Mouse (Mus musculus): ENCODE data around the gene Atp5s. TPM values are rescaled to one million over a fixed set of nuclear protein-coding genes. Genes with fewer than 3 reads are reported as not detected.

Atp5s gene
- polyA plus RNA-seq, 1 experiment from 2014 or later, result 26.1 TPM

DNA sequence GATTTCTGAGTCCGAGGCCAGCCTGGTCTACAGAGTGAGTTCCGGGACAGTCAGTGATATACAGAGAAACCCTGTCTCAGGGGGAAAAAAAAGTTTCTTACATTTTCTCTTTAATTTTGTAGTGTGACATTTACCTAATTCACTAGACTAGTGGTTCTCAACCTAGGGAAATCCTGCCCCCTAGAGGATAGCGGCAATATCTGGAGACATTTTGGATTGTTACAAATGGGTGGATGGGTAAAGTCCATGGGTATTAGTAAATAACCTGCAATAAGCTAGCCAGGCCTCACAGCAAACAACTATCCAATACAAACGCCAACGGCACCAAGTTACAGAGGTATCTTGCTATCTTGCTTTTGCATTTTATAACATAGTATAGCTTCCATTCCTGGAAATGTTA, 28.0 kb upstream of the Atp5s start:
- H3K9me3 ChIP-seq, result no peaks in the 10 kb centered on the region
- H3K27me3 ChIP-seq, result no peaks in the 10 kb centered on the region
- H3K36me3 ChIP-seq, result peaks cover 6% of the 10 kb centered on the region
- WGBS, result 83% methylated on average over 5 of the region's 5 CpGs
- H3K9ac ChIP-seq, result no peak overlapping the region
- no peak overlapping the region for H3K4me2 ChIP-seq
- ATAC-seq (ENCODE audit: low FRiP score), result no peak
- no peak overlapping the region for H3K4me3 ChIP-seq
- no peak overlapping the region for H3K27ac ChIP-seq
- H3K4me1 ChIP-seq (replicated peaks), result no peaks in the 10 kb centered on the region

DNA sequence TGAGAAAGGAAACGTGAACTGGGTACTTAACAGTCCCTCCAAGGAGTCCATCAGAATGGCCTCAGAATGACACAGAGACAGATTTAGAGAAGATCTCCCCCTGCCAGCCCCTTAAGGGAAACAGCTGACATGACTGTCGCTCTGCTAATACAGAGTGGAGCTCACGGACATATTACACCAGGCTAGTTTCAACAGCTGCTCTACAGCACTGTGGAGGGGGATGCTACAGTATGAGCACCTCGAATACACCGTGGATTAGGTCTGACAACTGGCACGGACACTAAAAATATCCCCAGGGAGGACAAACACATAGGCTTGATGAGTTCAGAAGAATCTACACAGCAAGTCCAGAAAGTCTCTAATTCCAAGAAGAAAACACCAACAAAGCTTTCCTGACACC, 26.4 kb upstream of the Atp5s start:
- H3K27ac ChIP-seq, result no peak overlapping the region
- no peaks in the 10 kb centered on the region for H3K9me3 ChIP-seq
- WGBS, result 84% methylated on average over 6 of the region's 6 CpGs
- ATAC-seq (ENCODE audit: low FRiP score), result no peak
- no peak overlapping the region for H3K9ac ChIP-seq
- no peaks in the 10 kb centered on the region for H3K27me3 ChIP-seq
- H3K4me2 ChIP-seq, result no peak overlapping the region
- no peaks in the 10 kb centered on the region for H3K4me1 ChIP-seq (replicated peaks)
- H3K4me3 ChIP-seq, result no peak overlapping the region
- peaks cover 10% of the 10 kb centered on the region for H3K36me3 ChIP-seq

DNA sequence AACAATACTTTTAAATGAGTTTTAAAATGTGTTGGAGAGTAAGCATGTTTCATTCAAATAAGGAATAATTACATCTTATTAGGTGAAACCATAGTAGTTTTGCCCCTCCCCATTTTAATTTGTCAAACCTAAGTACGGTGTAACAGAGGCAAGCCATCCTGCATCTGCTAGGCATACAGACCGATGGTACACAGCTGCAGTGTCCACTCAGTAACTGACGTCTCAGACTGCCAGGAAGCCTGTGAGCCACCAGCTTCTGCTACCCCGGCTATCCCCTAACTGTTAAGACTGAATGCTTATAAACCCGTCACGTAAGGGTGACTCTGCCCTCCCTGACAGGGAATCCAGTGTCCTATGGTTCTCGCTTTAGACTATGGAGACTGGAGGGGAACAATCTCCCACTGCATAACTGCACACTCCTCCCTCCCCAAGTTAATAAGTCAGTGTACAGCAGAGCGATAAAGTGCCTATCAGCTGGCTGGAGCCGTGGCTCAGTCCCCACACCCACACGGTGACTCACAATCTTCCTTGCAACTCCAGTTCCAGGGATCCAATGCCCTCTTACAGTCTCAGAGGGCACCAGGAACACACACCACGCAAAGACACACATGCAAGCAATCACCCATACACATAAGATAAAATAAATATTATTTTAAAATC, 19.8 kb upstream of the Atp5s start:
- H3K9me3 ChIP-seq, result no peaks in the 10 kb centered on the region
- no peak overlapping the region for H3K9ac ChIP-seq
- no peak overlapping the region for H3K4me3 ChIP-seq
- ATAC-seq (ENCODE audit: low FRiP score), result no peak
- no peaks in the 10 kb centered on the region for H3K27me3 ChIP-seq
- no peaks in the 10 kb centered on the region for H3K4me1 ChIP-seq (replicated peaks)
- no peak overlapping the region for H3K27ac ChIP-seq
- peaks cover 13% of the 10 kb centered on the region for H3K36me3 ChIP-seq
- WGBS, result 91% methylated on average over 11 of the region's 11 CpGs
- no peak overlapping the region for H3K4me2 ChIP-seq

DNA sequence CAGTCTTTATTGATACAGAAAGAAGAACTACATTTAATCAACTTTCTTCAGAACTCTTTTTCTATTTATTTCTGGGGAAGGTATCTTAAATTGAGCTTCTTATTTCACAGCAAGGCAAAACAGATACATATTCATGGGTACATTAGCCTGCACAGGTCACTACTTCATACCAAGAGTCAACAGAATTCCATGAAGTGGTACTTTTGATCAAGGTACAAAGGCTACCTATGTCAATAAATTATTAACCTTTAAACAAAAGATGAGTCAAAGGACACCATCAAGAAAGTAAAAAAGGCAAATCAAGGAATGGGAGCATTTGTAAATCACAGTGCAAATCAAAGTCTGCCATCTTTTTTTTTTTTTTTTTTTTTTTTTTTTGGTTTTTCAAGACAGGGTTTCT, 11.1 kb upstream of the Atp5s start:
- Histone ChIP-seq H3K4me2 (no peak overlapping the region), H3K27ac (no peak overlapping the region), H3K9ac (no peak overlapping the region), H3K9me3 (no peaks in the 10 kb centered on the region), H3K4me3 (no peak overlapping the region), H3K27me3 (no peaks in the 10 kb centered on the region), H3K36me3 (peaks cover 24% of the 10 kb centered on the region), H3K4me1 (replicated peaks) (no peaks in the 10 kb centered on the region)
- ATAC-seq (ENCODE audit: low FRiP score), result no peak

DNA sequence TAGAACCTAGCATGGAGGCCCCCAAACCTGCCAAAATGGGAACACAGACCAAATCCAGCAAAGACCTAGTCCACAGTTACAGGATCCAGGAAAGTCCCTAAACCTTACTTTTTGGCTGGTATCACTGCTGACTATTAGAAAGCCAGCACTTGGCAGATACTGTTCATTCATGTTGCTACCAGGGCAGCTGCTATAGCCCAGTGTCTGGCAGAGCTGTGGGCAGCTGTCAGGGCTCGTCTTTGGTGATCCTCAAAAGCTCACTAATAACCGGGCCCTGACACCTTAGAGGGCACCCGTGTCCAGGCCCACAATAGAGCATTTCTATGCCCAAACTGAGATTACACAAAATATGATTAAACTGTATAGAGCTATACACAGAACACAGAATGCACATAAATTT, 1.9 kb upstream of the Atp5s start:
- no peak overlapping the region for H3K4me2 ChIP-seq
- peaks cover 18% of the 10 kb centered on the region for H3K4me1 ChIP-seq (replicated peaks)
- 88% methylated on average over 3 of the region's 3 CpGs for WGBS
- H3K27me3 ChIP-seq, result no peaks in the 10 kb centered on the region
- peaks cover 29% of the 10 kb centered on the region for H3K36me3 ChIP-seq
- H3K9ac ChIP-seq, result no peak overlapping the region
- no peak overlapping the region for H3K4me3 ChIP-seq
- no peak for ATAC-seq (ENCODE audit: low FRiP score)
- peaks cover 14% of the 10 kb centered on the region; the same call in 1 of the 2 replicates for H3K9me3 ChIP-seq
- H3K27ac ChIP-seq, result no peak overlapping the region

DNA sequence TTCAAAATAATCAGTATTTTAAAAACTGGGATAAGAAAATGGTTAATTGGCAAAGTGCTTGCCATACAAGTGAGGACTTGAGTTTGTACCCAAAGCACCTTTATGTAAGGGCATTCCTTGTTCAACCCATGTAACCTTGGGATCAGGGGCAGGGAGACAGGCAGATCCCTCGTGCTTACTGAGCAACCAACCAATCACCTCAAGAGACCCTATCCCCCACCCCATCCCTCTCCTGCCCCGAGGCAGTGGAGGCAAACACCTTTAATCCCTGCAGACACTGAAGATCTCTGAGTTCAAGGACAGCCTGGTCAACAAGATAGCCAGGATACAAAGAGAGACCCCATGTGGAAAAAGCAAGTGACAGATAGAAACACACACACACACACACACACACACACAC, 1.4 kb upstream of the Atp5s start:
- Histone ChIP-seq H3K36me3 (peaks cover 24% of the 10 kb centered on the region), H3K27me3 (no peaks in the 10 kb centered on the region), H3K4me2 (peak overlapping the region; percentile 84), H3K27ac (no peak overlapping the region), H3K9me3 (peaks cover 14% of the 10 kb centered on the region; the same call in 1 of the 2 replicates), H3K4me3 (no peak overlapping the region), H3K9ac (0 out of 2 replicates have a peak overlapping the region, but pooled peaks have one; percentile 78), H3K4me1 (replicated peaks) (peaks cover 18% of the 10 kb centered on the region)
- no peak for ATAC-seq (ENCODE audit: low FRiP score)
- 72% methylated on average over 2 of the region's 2 CpGs for WGBS

DNA sequence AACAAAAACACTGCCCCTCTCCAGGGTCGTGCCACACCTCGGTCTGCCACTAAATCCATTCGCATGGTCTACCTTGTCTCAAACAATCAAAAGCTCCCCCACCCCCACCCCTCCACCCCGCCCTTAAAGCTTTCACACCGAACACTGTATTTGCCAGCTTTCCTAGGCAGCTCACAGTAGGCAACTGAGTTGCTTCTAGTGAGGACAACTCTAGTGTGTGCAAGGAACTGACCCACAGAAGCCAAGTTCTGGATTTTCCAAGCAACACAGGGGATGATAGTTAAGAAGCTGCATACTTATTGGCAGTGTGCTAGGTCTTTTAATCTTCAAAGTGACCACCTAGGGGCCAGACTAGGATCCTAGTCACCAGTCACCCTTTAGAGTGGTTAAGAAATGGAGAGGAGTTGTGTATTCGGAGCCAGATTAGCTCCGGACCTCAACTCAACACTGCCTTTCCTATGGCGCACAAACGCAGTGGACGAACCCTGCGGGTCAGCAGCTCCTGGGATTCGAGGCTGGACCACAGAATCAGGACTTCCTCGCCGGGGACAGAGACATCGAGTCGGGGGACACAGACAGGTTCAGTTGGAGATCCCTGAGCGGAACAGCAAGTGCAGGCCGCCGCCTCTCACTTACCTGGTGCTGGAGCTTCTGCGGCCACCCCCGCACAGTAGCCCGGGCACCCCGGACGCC, 586 bp upstream of the Atp5s start:
- Histone ChIP-seq H3K36me3 (peaks cover 17% of the 10 kb centered on the region), H3K27me3 (no peaks in the 10 kb centered on the region), H3K27ac (peak overlapping the region; percentile 89), H3K9me3 (peaks cover 11% of the 10 kb centered on the region; the same call in 1 of the 2 replicates), H3K4me3 (peak overlapping the region; percentile 74), H3K4me2 (peak overlapping the region; percentile 84), H3K4me1 (replicated peaks) (peaks cover 18% of the 10 kb centered on the region), H3K9ac (peak overlapping the region; percentile 78)
- no peak; the same call in none of the 2 replicates for ATAC-seq (ENCODE audit: low FRiP score)
- 3% methylated on average over 24 of the region's 24 CpGs for WGBS

DNA sequence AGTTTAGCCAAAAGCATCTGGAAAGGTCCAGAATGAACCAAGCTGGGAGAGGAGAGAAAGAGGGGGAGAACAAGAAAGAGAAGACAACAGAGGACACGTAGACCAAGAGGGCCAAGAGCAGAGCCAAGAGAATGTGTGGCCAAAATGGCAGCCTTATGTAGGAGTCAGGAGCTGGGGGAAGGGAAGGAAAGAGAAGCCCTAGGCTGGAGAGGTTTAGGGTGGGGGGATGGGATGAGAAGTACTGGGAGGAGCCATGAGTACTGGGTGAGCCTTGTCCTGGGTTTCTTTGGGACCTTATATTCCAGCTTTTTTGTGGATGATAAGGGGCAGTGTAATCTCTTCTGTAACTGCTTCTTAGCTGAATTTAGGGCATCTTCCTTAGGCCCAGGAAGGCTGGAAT, 4.5 kb downstream of the Atp5s start:
- Histone ChIP-seq H3K4me3 (no peak overlapping the region), H3K4me2 (no peak overlapping the region), H3K4me1 (replicated peaks) (peaks cover 8% of the 10 kb centered on the region), H3K27ac (no peak overlapping the region), H3K27me3 (no peaks in the 10 kb centered on the region), H3K9me3 (no peaks in the 10 kb centered on the region), H3K36me3 (no peaks in the 10 kb centered on the region), H3K9ac (no peak overlapping the region)
- ATAC-seq (ENCODE audit: low FRiP score), result no peak
- 100% methylated on average over 1 of the region's 1 CpGs for WGBS

DNA sequence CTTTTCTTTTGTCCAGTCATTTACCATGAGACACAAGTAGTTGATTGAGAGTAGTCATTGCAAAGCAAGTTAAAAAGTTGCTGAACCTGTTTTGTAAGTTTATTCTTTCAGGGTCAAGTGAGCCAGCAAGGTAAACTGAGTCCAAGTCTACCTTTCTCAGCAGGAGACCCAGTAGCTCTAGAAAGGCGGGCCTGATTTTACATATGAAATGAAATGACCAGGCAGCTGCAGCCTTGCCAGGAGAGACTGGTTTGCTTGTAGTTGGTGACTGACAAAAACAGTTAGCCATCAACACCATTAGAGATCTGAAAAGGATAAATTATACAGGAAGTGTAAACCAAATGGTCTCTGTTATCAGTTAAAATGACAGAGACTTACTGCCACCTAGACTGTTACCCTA, 5.6 kb downstream of the Atp5s start:
- no peaks in the 10 kb centered on the region for H3K9me3 ChIP-seq
- H3K27ac ChIP-seq, result no peak overlapping the region
- no peak for ATAC-seq (ENCODE audit: low FRiP score)
- no peak overlapping the region for H3K4me3 ChIP-seq
- 79% methylated on average over 1 of the region's 1 CpGs for WGBS
- H3K4me1 ChIP-seq (replicated peaks), result peaks cover 4% of the 10 kb centered on the region
- no peak overlapping the region; the same call in 1 of the 2 replicates for H3K9ac ChIP-seq
- H3K36me3 ChIP-seq, result no peaks in the 10 kb centered on the region
- no peak overlapping the region for H3K4me2 ChIP-seq
- H3K27me3 ChIP-seq, result no peaks in the 10 kb centered on the region

DNA sequence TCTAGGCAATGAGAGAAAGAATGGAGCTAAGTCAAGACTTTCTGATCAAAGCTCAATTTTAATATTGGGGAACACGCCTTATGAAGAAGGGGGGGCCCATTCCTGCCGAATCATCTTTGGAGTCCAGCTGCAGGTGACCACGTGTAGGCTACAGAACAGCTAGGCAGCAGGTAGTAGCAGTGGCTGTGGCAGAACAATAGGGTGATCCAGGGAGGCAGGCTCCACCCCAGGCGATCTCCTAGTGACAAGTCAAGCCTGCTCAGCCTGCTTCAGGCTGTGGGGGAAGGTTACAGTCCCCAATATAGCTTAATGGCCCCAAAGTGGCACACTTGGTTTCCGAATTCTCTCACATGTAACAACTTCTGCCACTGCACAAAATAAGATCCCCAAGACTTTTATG, 7.5 kb downstream of the Atp5s start:
- no peaks in the 10 kb centered on the region for H3K36me3 ChIP-seq
- 44% methylated on average over 5 of the region's 5 CpGs for WGBS
- no peaks in the 10 kb centered on the region for H3K27me3 ChIP-seq
- H3K4me3 ChIP-seq, result no peak overlapping the region
- no peak overlapping the region for H3K4me2 ChIP-seq
- no peaks in the 10 kb centered on the region for H3K9me3 ChIP-seq
- no peaks in the 10 kb centered on the region for H3K4me1 ChIP-seq (replicated peaks)
- H3K27ac ChIP-seq, result no peak overlapping the region
- ATAC-seq (ENCODE audit: low FRiP score), result no peak
- no peak overlapping the region for H3K9ac ChIP-seq

DNA sequence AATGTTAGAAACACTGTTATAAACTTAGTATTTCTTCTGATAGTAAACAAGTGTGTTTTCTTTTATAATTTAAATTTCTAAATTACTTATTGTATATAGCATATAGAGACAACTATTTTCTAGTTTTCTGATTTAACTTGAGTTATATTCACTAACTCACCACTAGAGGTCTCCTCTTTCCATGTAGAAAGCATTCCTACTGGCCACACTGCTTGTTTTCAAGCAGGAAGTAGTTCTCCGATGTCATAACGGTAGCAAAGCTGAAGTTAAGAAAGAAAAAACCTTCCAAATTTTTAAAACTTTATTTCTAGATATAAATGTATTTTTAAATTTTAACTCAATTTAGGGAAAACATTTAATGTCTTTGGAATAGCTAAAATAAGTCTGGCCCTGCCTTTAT, 8.8 kb downstream of the Atp5s start:
- Histone ChIP-seq H3K36me3 (no peaks in the 10 kb centered on the region), H3K4me2 (no peak overlapping the region), H3K4me3 (no peak overlapping the region), H3K27ac (no peak overlapping the region), H3K9me3 (no peaks in the 10 kb centered on the region), H3K9ac (no peak overlapping the region), H3K4me1 (replicated peaks) (no peaks in the 10 kb centered on the region), H3K27me3 (no peaks in the 10 kb centered on the region)
- ATAC-seq (ENCODE audit: low FRiP score), result no peak
- WGBS, result 22% methylated on average over 2 of the region's 2 CpGs

DNA sequence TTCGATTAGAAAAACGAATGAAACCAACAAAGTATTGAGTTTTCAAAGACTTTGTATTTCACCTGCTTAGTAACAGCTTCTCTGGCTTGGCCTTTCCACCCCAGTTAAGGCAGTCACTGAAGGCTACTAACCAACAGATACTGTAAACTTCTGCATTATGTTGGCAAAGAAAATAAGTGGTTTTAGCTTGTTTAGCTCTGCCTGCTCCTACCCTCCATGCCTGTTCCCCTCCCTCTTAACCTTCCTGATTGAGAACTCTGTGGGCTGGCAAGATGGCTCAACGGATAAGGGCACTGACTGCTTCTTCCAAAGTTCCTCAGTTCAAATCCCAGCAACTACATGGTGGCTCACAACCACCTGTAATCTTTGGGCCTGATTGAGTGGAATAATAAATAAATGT, 9.2 kb downstream of the Atp5s start:
- WGBS, result 91% methylated on average over 3 of the region's 3 CpGs
- H3K4me3 ChIP-seq, result no peak overlapping the region
- no peak overlapping the region for H3K4me2 ChIP-seq
- ATAC-seq (ENCODE audit: low FRiP score), result no peak
- no peak overlapping the region for H3K9ac ChIP-seq
- no peaks in the 10 kb centered on the region for H3K9me3 ChIP-seq
- no peaks in the 10 kb centered on the region for H3K27me3 ChIP-seq
- H3K36me3 ChIP-seq, result no peaks in the 10 kb centered on the region
- H3K27ac ChIP-seq, result no peak overlapping the region
- H3K4me1 ChIP-seq (replicated peaks), result no peaks in the 10 kb centered on the region

DNA sequence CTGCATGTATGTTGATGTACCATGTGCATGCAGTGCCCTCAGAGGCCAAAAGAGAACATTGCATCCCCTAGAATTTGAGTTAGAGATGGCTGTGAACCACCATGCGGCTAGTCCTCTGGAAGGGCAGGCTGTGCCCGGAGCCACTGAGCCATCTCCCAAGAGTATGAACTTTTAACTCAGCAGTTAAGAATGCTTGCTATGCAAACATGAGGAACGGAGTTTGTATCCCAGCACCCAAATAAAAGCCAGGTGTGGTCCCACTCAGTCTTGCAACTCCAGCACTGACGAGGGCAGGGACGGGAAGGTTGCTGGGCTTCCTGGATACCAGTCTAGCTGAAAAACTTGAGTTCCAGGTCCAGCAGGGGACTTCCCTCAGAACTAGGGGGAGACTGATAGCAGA, 17.2 kb downstream of the Atp5s start:
- WGBS, result 84% methylated on average over 5 of the region's 5 CpGs
- no peaks in the 10 kb centered on the region for H3K27me3 ChIP-seq
- H3K4me1 ChIP-seq (replicated peaks), result peaks cover 3% of the 10 kb centered on the region; the same call in 1 of the 2 replicates
- no peaks in the 10 kb centered on the region for H3K36me3 ChIP-seq
- H3K27ac ChIP-seq, result no peak overlapping the region
- no peak overlapping the region for H3K4me2 ChIP-seq
- no peaks in the 10 kb centered on the region for H3K9me3 ChIP-seq
- H3K4me3 ChIP-seq, result no peak overlapping the region
- no peak overlapping the region for H3K9ac ChIP-seq
- no peak for ATAC-seq (ENCODE audit: low FRiP score)

All from hindbrain, embryonic 13.5 days (tissue).